Mouse (Mus musculus) cerebellum, postnatal 10 days (tissue): ENCODE data around the gene Adgrg3.

ENCODE experiments used
- DNase-seq, 2 experiments: peaks; one replicate each; pipeline ENCODE4 v3.0.0; 2021; ENCODE audit warnings: mixed read lengths in 2 of 2

Gene Adgrg3

GRCm38 (mm10) chr8:94992996-94993724, 24.3 kb upstream of the Adgrg3 start:
- peak; percentile 79 to 84 for DNase-seq

GRCm38 (mm10) chr8:94994006-94994405, 23.5 kb upstream of the Adgrg3 start:
- DNase-seq = peak; percentile 97

GRCm38 (mm10) chr8:94994510-94994909, 23.0 kb upstream of the Adgrg3 start:
- DNase-seq = no peak

GRCm38 (mm10) chr8:94995336-94995893, 22.1 kb upstream of the Adgrg3 start:
- peak; percentile 65 to 70 for DNase-seq

GRCm38 (mm10) chr8:94996037-94996436, 21.5 kb upstream of the Adgrg3 start:
- peak in 1 of 2 experiments; percentile 45 for DNase-seq

GRCm38 (mm10) chr8:94996899-94997856, 20.3 kb upstream of the Adgrg3 start:
- DNase-seq = peak; percentile 70 to 72

- no peak for DNase-seq
Measured at GRCm38 (mm10) chr8:94997857-94998243, 19.6 kb upstream of the Adgrg3 start.

- DNase-seq = no peak
Measured at GRCm38 (mm10) chr8:94998431-94998830, 19.1 kb upstream of the Adgrg3 start.

- no peak for DNase-seq
Measured at GRCm38 (mm10) chr8:94999004-94999403, 18.5 kb upstream of the Adgrg3 start.

GRCm38 (mm10) chr8:94999956-95000355, 17.5 kb upstream of the Adgrg3 start:
- no peak for DNase-seq

GRCm38 (mm10) chr8:95000684-95001083, 16.8 kb upstream of the Adgrg3 start:
- DNase-seq = peak; percentile 63 to 73

GRCm38 (mm10) chr8:95001165-95001564, 16.3 kb upstream of the Adgrg3 start:
- DNase-seq = peak in 1 of 2 experiments; percentile 4

- DNase-seq = peak; percentile 88 to 90
Measured at GRCm38 (mm10) chr8:95001655-95002054, 15.8 kb upstream of the Adgrg3 start.

- DNase-seq = peak; percentile 46
Measured at GRCm38 (mm10) chr8:95002089-95002655, 15.3 kb upstream of the Adgrg3 start.

- no peak for DNase-seq
Measured at GRCm38 (mm10) chr8:95012442-95012919, 5.0 kb upstream of the Adgrg3 start.

GRCm38 (mm10) chr8:95015866-95016265, 1.6 kb upstream of the Adgrg3 start:
- no peak for DNase-seq

- DNase-seq = no peak
Measured at GRCm38 (mm10) chr8:95016684-95017083, 808 bp upstream of the Adgrg3 start.

- DNase-seq = no peak
Measured at GRCm38 (mm10) chr8:95017969-95018635, 610 bp downstream of the Adgrg3 start.

- no peak for DNase-seq
Measured at GRCm38 (mm10) chr8:95020293-95020777, 2.8 kb downstream of the Adgrg3 start.

- no peak for DNase-seq
Measured at GRCm38 (mm10) chr8:95020821-95021220, 3.3 kb downstream of the Adgrg3 start.

GRCm38 (mm10) chr8:95023201-95023600, 5.7 kb downstream of the Adgrg3 start:
- no peak for DNase-seq

GRCm38 (mm10) chr8:95024387-95024786, 6.9 kb downstream of the Adgrg3 start:
- no peak for DNase-seq
